Mouse (Mus musculus) lung, adult 18-20 months (tissue): ENCODE measurements around the gene Stox2.

Experiments used
- DNase-seq, 2 experiments: peaks; one replicate each; pipeline ENCODE4 v3.0.0; 2022; ENCODE audit warnings: mixed read lengths in 2 of 2

Stox2 gene

DNA sequence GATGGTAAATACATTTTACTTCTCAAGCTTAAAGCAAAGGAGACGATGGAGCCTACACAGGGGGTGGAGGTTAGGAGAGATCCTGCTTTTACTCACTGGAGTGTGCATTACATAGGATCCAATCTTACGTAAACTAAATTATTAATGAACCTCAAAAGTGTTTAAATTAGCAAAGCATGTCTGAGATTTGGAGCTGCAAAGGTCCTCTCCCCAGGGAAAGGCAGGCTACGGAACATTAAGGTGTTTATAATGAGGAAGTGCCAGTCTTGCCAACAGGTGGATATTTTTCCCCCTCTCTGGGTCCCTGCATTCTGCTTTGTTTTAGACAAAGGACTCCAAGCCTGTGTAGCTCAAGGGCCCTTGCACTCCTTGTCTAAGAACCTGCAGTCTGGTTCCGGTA is 205.3 kb downstream of the Stox2 start:
- no peak for DNase-seq

DNA sequence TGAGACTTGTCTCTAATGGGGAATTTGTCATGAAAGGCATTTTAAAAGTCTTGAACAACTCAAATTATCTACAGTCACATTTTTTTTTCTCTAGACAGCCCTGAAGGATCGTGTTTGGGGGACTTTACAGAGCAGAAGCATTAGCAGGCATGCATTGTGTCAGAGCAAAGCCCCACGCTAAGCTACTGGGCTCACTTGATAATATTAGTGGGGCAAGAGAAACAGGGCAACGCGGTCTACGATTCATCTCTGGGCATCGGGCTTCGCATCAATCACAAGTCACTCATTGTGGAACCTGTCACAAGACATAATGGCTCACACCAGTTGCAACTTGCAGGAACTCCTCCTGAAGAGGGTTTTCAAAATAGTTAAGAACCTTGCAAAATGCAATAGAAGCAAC is 205.9 kb downstream of the Stox2 start:
- DNase-seq, result no peak

DNA sequence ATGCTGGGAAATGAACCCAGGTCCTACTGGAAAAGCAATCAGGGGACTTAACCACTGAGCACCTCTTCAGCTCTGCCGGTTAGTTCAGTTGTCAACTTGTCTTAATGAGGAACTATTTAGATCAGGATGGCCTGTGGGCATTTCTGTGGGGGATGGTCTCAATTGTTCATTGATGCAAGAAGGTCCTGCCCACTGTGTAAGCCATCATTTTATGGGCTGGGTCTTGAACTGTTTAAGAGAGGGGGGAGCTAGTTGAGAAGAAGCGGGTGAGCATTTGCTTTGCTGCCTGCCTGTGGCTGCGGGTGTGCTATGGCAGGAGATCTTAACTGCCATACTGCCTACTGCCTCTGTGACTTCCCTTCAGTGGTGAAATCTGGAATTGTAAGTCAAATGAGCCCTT is 214.1 kb downstream of the Stox2 start:
- no peak for DNase-seq

DNA sequence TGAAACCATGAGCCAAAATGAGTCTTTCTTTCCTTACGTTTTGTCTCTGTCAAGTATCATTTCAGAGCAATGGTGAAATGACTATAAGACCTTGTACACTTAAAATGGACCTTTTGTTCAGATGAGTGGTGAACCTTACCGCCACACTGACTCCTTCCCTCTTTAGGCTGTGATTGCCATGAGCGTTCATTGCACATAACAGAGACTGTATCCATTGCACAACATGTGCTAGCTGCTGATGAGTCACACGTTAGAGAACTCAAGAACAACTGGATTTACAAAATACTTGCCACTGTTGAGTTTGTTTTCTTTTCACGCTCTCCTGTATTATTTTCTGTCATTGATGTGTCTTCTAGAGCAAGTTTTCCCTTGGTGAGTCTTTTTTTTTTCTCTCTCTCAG is 216.1 kb downstream of the Stox2 start:
- DNase-seq, result no peak

DNA sequence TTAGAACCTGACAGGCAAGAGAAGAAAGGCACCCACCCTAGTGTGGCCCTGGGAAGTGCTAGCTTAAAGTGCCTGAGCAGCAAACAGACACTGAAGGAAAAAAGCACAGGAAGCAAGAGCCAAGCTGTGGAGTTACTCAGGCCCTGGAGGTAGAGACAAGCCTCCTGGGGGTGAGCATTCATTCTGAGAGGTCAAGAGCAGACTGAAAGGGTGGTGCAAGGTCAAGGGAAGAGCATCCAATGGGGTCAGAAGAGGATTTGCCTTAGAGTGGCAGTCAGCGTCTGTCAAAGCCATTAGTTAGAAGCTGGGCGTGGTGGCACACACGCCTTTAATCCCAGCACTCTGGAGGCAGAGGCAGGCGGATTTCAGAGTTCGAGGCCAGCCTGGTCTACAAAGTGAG is 224.3 kb downstream of the Stox2 start:
- no peak for DNase-seq

DNA sequence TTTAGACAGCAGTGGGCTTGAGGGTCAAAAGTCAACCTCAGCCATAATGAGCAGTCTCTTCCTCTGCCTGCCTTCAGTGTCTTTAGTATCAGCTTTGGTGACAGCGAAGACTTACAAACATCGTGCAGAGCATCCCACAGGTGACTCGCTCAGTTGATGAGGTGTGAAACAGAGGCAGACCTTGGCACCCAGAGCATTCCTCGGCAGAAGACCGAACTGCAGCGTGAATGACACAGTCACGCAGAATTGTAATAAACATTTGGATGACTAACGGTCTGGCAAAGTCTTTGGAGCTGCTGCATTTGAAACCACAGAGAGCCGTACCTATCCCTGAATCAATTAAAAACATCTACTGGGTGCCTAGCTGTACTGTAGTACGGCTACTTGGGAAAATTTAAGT is 225.0 kb downstream of the Stox2 start:
- no peak for DNase-seq

DNA sequence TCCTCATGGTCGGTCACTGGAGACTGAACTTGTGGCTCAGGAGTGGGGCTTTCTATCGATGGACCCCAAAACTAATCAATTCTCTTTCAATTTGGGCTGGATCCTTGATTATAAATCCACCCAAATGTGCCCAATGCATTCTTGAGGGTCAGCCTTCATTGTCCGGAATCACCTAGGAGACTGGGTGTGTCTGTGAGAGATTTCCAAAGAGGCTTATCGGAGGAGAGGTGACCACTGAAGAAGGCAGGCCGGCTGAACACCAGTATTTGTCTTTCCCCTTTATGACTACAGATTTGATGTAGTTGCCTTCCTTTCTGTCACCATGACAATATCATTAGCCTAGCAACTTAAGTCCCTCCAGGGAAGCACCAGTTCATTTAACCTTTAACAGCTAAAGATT is 225.8 kb downstream of the Stox2 start:
- no peak for DNase-seq

DNA sequence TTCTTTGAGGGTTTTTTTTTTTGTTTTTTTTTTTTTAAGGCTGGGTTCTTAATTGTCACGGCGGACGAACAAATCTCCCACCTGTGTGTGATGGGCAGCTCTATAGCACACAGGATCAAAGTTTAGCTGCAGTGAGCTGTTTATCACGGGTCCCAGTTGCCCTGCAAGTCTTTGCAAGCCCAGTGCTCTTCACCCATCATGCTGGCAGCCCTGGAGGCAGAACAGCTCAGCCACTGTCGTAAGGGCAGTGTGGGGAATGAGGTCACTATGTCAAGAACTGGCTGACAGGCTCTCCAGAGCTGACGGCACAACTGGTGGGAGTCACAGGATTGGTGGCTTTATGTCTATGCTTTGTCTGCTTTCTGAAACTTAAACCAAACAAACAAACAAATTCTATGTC is 227.6 kb downstream of the Stox2 start:
- no peak for DNase-seq

DNA sequence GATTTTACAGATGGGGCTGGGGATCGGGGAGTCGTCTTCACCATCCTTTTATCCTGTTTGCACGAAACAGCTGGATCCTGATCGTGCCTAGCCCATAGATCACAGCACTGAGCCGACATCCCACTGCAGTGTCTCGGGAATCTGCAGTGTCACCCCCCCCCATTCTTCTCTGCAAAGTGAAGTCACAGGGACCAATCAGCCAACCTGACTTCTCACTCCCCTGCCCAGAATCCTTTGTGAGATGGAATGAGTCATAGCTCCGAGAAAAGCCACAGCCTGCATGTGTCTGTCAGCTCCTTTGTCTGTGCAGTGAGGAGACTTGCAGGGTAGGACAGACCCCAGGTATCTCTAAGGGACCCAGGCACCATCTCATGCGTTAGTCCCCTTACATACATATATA is 228.1 kb downstream of the Stox2 start:
- no peak for DNase-seq

DNA sequence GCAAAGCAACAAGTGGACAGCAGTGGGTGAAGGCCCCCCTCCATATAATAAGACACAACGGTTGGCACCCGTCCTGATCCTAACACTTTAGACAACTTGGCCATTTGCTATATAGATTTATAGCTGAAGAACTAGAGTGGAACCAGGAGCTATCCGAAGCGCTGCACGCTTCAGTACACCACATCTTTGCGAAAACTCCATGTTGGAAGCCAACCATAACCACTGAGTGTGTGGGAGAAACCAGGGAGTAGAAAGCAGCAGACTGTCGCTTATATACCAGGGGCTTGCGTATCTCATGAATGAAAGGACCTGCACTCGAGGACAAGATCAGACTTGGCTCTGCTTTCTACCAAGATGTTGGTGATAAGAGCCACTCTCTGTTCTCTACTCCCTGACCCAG is 234.0 kb downstream of the Stox2 start:
- DNase-seq, result no peak

DNA sequence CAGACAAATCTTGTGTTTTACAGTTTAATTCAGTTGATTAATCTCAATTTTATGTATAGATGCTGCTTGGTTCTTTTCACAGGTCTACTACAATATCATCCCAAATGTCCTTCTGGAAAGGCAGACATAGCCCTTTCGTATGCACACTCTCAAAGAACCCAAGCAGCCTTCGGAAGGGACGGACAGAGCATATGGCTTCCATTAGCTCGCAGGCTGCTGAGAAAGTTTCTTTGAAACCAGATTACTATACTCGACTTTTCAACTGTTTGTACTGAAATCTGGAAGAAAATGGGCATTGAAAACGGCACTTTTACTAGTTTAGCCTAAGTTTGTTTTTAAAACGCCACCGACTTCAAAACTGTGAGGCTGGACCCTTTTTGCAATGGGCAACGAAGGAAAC is 234.9 kb downstream of the Stox2 start:
- DNase-seq, result no peak

DNA sequence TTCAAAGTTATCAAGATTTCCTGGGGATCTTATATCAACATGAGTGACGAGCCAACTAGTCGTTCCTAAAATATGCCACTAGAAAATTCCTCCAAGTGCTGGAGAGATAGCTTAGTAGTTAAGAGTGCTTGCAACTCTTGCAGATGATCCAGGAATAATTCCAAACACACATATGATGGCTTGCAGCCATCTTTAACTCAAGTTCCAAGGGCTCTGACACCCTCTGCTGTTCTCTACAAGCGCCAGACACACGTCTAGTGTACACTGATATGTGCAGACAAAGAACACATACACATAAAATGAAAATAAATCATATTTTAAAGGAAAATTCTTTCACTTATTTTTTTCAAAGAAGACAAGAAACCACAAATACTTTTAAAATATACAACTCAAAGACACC is 237.9 kb downstream of the Stox2 start:
- DNase-seq, result no peak

DNA sequence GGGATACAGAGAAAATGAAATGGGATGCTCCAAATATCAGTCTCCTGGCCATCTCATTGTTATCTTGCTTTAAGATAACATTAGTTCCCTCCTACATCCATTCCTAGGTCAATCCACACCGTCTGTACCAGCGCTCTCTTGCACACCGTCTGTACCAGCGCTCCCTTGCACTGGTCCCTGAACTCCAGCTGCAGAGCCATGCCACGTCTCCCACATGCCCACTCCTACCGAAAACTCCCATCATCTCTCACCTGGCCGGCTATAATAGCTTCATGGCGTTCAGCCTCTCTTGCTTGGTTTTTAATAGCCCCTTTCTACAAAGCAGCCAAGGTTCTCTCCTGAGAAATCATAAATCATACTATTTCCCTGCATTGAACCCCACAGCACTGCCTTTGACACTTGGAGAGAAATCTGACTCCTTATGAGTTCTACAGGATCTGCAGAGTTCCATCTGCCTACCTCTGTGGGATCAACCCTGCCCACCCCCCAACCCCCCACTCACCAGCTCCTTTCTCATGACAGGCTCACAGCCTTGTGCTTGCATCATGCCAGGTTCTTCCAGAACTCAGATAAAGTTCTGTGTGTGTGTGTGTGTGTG is 239.4 kb downstream of the Stox2 start:
- no peak for DNase-seq

DNA sequence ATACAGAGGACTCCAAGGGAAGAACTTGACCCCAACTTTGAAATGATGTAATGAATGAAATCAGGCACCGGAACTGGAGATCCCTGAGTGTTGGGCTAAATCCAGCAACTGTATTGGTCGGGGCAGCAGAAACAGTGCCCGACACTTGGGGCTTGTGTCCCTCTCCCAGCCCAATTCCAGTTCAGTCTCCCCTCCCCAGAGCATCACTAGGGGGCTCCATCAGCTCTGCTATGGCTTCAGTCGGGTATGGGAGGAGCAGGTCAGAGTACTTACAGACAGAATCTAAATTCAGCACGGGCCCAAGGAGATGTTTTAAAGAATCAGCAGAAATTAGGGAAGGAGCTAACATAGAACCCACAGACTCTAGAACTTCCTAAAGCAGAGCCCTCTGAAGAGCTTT is 240.7 kb downstream of the Stox2 start:
- no peak for DNase-seq

DNA sequence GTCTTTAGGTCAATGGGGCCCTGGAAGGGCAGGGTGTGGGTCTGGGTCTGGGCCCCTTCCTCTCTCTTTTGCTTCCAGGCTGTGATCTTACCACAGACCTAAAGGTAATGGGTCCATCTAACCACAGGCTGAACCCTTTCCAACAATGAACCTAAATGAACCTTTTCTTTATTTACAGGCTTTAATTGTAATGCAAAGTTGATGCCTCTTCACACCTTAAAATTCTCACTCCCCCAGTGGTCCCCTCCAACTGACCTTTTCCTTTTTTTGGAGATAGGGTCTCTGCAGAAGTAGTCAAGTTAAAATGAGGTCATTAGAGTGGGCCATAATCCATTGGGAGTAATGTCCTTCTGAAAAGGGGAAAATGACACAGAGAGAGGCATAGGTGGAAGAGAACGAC is 249.8 kb downstream of the Stox2 start:
- no peak for DNase-seq

DNA sequence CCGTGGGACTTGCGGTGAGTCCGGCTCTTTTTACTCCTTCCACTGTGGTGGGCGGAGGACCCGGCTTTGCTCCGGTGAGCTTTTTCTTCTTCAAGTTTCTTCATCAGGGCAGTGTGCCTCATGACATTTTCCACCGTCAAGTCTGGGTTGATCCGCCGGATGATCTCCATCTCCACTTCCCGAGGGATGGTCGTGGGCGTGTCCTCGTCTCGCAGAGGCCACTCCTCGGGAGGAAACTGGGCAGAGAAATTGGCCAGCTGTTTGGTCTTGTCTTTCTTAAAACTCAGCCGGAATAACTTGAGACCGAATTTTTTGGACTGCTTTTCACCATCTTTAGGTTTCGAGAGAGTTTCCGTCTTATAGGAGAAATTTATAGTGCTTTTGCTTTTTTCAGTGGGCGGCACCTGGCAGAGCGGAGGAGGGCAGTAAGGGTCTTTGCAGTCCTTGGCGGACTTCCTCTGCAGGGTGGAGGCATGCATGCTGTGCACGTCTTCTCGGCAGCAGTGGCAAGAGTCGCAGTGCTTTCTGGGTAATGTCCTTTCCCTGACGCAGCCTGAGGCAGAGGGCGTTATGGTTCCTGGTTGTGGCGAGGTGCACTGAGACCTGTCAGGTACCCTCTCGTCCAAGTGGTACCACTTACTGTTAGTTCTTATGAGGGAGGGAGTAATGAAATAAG is 252.7 kb downstream of the Stox2 start:
- DNase-seq, result no peak

DNA sequence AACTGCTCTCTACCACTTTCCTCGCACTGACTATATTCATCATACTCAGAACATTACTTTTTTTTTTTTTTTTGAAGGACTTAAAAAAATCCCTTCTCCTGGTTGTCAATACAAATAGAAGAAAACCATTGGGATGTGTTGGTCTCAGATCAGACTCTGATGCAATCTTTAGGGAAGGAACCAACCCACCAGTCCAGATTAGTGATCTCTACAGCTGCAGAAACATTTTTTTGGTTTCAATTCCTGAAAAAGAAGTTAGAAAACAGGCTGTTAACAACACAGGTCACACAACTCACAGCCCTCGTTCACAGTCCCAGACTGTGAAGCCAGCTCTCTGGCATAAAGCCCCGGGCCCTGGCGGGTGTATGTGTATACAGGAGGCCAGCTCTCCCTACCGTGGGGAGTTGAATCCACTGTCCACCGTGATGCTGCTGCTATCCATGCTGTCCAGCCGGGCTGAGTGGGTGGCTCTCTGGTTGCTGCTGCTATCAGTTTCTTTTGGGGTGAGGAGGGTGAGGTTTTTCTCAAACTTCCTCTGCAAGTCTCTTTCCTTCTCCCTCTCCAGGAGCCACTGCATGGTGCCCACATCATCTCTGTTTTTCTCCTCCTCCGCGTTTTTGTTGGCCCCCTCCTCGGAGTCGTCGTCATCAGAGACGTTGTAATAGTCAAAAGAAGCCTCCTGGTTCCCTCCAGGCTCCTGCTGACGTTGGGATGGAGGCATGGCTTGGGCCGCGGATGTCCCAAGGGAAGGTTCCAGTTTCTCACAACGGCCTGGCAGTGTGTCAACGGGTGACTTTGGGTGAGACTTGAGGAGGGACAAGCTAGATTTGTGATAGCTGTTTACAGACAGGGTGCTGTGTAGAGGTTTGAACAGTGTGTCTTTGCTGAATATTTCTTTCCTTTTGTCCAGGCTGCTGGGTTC is 254.5 kb downstream of the Stox2 start:
- no peak for DNase-seq

DNA sequence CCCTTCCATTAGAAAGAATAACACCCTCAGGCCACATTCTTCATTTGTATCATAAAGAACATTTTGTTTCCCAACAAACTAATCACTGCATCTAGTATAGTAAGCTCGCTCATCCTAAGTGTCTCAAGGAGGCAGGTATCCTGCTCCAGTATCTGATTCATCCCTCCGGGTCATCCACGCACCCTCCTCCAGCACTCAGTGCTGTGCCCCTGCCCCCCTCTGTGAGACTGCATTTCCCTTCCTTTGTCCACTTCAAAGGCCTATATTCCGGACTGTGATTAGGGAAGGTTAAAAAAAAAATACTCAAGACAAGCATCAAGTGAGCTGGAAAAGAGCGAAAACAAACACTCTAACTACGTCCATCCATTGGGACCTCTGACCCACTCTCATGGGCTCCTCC is 260.8 kb downstream of the Stox2 start:
- no peak for DNase-seq

DNA sequence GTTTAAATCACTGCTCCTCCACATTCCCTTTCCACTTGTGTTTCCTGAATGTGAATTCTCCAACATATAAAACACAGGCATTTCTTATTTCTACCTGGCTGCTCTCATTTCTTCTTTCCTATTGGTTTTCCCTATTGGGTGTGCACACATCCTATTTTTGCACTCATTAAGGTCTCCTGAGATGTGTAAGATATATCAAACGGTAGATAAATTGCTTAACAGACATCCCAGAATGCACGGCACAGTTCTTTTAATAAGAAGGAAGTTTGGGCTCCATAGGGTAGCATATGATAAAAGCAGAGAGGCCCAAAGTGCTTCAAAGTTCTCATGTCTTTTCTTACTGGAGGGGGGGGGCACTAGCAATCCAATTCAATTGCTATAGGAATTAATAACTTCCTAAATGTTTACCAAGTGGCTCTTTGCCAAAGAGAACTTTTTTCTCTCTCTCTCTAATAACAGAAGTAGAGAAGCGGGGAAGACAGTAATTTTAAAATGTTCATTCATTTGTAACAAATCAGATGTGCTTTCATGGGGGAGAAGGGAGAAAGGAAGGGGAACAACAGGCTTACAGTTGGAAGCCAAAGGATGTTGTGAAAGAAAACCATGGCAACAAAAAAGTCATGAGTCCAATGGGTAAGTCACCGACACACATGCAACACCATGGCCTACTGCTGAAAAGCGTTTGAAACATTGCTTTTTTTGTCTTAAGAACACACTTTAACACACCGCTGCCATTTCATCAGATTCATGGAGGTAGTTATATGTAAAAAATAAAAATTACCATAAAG is 263.2 kb downstream of the Stox2 start:
- DNase-seq, result no peak

DNA sequence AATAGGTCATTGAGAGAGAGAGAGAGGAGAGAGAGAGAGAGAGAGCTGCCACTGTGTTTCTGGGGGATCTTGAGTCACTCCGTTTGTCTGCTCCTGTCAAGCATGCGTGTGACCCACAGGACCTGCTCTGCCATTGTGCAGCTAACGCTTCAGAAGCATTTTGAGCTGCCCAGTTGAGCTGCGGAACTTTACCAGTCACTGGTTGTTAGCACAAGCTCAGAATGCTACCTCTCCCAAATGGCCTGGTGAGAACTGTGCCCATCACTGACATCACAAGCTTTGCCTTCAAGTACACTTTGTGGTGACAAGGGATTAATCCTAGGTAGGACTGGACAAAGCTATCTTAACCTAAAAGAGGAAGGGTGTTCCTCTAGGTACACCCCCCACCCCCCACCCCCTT is 263.9 kb downstream of the Stox2 start:
- DNase-seq, result no peak

DNA sequence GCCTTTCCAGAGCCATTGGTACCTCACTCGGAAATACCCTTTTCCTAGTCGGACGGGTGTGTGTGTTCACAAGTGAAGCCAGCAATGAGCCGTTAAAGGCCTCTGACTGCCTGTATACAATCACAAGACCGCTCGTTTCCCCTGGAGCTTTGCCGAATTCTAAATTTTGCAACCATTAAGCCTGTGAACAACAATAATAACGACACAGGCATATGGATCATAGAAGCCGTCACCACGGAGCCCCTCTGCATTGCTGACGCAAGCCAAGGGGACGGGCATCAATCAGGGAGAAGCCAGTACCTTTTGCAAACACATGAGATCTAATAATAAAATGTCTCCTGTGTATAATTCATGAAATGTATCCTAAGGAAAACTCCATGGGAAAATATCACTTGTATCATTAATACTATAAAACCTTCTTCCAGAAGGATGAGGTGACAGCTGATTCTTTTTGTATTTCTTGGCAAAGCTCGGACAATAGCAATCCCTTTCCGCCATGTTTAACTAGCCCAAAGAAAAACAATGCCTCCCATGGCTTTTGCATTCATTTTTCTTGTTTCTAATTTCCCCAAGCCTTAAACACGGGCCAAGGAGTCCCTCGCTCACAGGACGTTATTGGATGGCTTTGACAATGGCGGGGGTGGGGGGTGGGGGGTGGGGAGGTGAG is 265.0 kb downstream of the Stox2 start:
- no peak for DNase-seq

DNA sequence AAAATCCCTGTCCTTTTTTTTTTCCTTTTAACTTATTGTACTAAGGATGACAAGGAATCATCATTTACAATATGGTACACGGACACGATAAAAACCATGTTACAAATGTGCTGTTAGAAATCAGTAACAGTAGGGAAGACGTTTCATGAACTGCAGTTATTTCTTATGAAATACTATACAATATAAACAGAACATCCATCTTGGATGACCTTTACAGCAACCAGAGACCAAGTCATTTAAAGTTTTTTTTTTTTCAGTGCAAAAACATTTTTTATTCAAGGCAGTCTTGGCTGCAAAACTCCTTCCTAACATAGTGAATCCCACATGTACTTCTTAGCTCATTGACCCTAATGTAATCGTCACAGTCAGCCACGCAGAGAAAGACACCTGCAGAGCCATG is 266.0 kb downstream of the Stox2 start:
- no peak for DNase-seq

DNA sequence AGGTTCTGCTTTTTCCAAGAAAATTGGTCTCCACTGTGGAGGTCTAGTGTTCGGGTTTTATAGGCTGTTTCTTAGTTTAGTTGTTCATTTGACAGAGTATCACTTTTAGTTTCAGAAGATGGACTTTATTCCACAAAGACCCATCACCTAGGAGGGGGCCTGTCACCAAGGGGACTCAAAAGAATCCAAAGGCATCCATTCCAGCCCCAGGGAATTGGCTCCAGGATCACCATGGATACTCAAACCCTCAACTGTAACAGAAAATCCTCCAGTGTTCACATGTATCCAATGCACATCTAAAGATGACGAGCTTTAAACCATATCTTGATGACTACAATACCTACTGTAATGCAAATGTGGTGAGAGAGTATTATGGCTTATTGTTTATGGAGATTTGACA is 267.4 kb downstream of the Stox2 start:
- no peak for DNase-seq
